Mouse (Mus musculus): ENCODE data around the gene Prrx1. TPM values are rescaled to one million over a fixed set of nuclear protein-coding genes. Genes with fewer than 3 reads are reported as not detected.

The Prrx1 gene
- polyA plus RNA-seq, 1 experiment from 2014 or later: 29.0 TPM

- H3K9me3 ChIP-seq (ENCODE audit: control insufficient read depth, low read length): no peaks in the 10 kb centered on the region
- no peaks in the 10 kb centered on the region for H3K4me1 ChIP-seq (replicated peaks; ENCODE audit: control insufficient read depth, insufficient read depth, low read length)
- H3K4me2 ChIP-seq (ENCODE audit: low read depth, low read length, severe bottlenecking): no peak overlapping the region
- WGBS: 96% methylated on average over 8 of the region's 8 CpGs
- ATAC-seq (replicated peaks; ENCODE audit: low FRiP score): no peak
- H3K36me3 ChIP-seq (ENCODE audit: control insufficient read depth, insufficient read depth, low read length): no peaks in the 10 kb centered on the region
- H3K27ac ChIP-seq (ENCODE audit: low read depth, low read length): no peak overlapping the region
- H3K9ac ChIP-seq (ENCODE audit: low read length): no peak overlapping the region
- H3K4me3 ChIP-seq (ENCODE audit: low read depth, low read length): no peak overlapping the region
- no peaks in the 10 kb centered on the region for H3K27me3 ChIP-seq (ENCODE audit: control insufficient read depth, insufficient read depth, low read length)
- DNase-seq (ENCODE audit: low spot score): no peak
These were observed 46.5 kb downstream of the Prrx1 start for GRCm38 (mm10) chr1:163266853-163267538.

DNA sequence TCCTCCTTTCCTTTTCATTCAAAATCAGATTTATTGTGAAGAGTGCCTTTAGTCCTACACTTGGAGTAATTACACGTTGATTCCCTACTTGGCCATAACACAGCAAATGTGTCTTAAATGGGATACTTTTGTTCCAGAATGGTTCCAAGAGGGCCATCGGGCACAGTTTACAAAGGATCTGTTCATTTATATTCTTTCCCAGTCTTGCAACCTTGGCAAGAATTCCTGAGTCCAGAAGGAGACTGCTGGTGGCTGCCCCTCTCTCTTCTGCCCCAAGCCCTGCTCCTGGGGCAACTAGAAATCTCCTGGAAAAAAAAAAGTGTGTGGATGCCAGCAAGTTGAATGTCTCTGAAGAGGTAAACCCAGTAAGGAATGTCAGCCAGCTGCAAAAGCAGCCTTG lies 56.2 kb downstream of the Prrx1 start:
- no peaks in the 10 kb centered on the region for H3K9me3 ChIP-seq (ENCODE audit: control insufficient read depth, low read length)
- H3K27me3 ChIP-seq (ENCODE audit: control insufficient read depth, insufficient read depth, low read length): no peaks in the 10 kb centered on the region
- H3K9ac ChIP-seq (ENCODE audit: low read length): no peak overlapping the region
- H3K27ac ChIP-seq (ENCODE audit: low read depth, low read length): no peak overlapping the region
- H3K4me1 ChIP-seq (replicated peaks; ENCODE audit: control insufficient read depth, insufficient read depth, low read length): no peaks in the 10 kb centered on the region
- H3K4me2 ChIP-seq (ENCODE audit: low read depth, low read length, severe bottlenecking): no peak overlapping the region
- H3K36me3 ChIP-seq (ENCODE audit: control insufficient read depth, insufficient read depth, low read length): no peaks in the 10 kb centered on the region; the same call in 1 of the 2 replicates
- H3K4me3 ChIP-seq (ENCODE audit: low read depth, low read length): no peak overlapping the region
- DNase-seq (ENCODE audit: low spot score) (no peak), ATAC-seq (replicated peaks; ENCODE audit: low FRiP score) (no peak)
- 75% methylated on average over 2 of the region's 2 CpGs for WGBS

DNA sequence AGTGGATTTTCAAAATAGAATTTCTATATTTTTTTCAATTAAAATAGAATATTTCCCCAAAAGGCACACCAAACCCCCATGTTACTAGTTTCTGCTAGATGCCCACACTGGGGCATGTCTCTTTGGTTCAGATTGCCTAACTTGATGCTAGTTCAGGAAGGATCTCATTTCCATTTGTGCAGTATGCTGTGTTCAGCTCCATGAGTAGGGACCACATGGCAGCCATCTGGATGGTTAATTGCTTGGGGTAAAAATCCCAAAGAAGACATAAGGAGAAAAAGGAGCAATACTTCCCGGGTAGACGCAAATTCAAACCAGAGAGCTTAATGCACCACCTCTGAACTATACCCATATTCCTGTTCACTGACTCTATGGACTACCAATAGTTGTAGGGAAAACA lies 57.6 kb downstream of the Prrx1 start:
- Histone ChIP-seq H3K9ac (ENCODE audit: low read length) (no peak overlapping the region), H3K4me1 (replicated peaks; ENCODE audit: control insufficient read depth, insufficient read depth, low read length) (no peaks in the 10 kb centered on the region), H3K27me3 (ENCODE audit: control insufficient read depth, insufficient read depth, low read length) (no peaks in the 10 kb centered on the region), H3K4me3 (ENCODE audit: low read depth, low read length) (no peak overlapping the region), H3K9me3 (ENCODE audit: control insufficient read depth, low read length) (no peaks in the 10 kb centered on the region), H3K36me3 (ENCODE audit: control insufficient read depth, insufficient read depth, low read length) (no peaks in the 10 kb centered on the region; the same call in 1 of the 2 replicates), H3K4me2 (ENCODE audit: low read depth, low read length, severe bottlenecking) (no peak overlapping the region), H3K27ac (ENCODE audit: low read depth, low read length) (no peak overlapping the region)
- DNase-seq (ENCODE audit: low spot score) (no peak), ATAC-seq (replicated peaks; ENCODE audit: low FRiP score) (no peak)
- 92% methylated on average over 2 of the region's 2 CpGs for WGBS

DNA sequence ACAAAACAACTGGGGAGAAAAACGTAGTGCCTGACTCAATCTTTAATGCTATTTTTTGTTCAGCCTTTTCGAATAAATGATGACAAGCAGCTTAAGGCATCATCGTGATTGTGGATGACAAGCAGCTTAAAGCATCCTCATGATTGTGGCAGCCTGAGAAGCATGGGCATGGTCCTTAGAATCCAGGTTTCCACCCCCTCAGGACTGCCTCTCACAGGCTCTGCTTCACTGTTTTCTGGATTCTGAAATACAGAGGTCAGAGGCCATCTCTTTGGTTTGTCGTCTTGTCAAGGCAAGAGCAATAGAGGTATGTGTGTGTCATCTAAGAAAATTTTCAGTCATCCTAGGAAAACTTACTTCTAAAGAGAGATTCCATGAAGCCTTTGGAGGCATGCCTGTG lies 60.7 kb downstream of the Prrx1 start:
- 93% methylated on average over 4 of the region's 4 CpGs for WGBS
- no peak overlapping the region for H3K9ac ChIP-seq (ENCODE audit: low read length)
- no peaks in the 10 kb centered on the region; the same call in 1 of the 2 replicates for H3K36me3 ChIP-seq (ENCODE audit: control insufficient read depth, insufficient read depth, low read length)

DNA sequence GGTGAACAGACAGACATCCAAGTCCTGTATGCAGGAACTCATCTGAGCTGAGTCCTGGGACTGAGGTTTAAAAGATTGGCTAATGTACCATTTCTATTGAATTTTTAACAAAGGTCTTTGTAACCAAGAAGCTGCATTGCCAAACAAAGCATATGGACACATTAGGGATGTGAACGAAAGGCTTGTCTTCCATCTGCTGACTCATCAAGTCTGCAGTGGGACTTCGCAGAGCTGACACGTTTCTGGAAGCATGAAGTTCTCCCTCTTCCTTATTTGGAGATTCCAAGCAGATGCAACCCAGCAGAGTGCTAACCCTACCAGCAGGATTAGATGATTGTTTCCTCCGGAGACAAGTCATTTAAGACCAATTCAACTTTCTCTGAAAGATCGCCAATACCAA lies 61.2 kb downstream of the Prrx1 start:
- ATAC-seq (replicated peaks; ENCODE audit: low FRiP score): no peak
- WGBS: 81% methylated on average over 5 of the region's 5 CpGs
- H3K27ac ChIP-seq (ENCODE audit: low read depth, low read length): no peak overlapping the region
- no peak overlapping the region for H3K9ac ChIP-seq (ENCODE audit: low read length)
- H3K4me1 ChIP-seq (replicated peaks; ENCODE audit: control insufficient read depth, insufficient read depth, low read length): no peaks in the 10 kb centered on the region
- no peak overlapping the region for H3K4me2 ChIP-seq (ENCODE audit: low read depth, low read length, severe bottlenecking)
- no peak overlapping the region for H3K4me3 ChIP-seq (ENCODE audit: low read depth, low read length)
- no peaks in the 10 kb centered on the region; the same call in 1 of the 2 replicates for H3K36me3 ChIP-seq (ENCODE audit: control insufficient read depth, insufficient read depth, low read length)
- no peaks in the 10 kb centered on the region for H3K9me3 ChIP-seq (ENCODE audit: control insufficient read depth, low read length)
- DNase-seq (ENCODE audit: low spot score): no peak
- no peaks in the 10 kb centered on the region for H3K27me3 ChIP-seq (ENCODE audit: control insufficient read depth, insufficient read depth, low read length)

More for the DNA sequence above, 60.7 kb downstream of the Prrx1 start:
- no peaks in the 10 kb centered on the region for H3K4me1 ChIP-seq (replicated peaks; ENCODE audit: control insufficient read depth, insufficient read depth, low read length)
- ATAC-seq (replicated peaks; ENCODE audit: low FRiP score) (no peak), DNase-seq (ENCODE audit: low spot score) (no peak)
- no peak overlapping the region for H3K27ac ChIP-seq (ENCODE audit: low read depth, low read length)
- H3K4me2 ChIP-seq (ENCODE audit: low read depth, low read length, severe bottlenecking): no peak overlapping the region
- H3K27me3 ChIP-seq (ENCODE audit: control insufficient read depth, insufficient read depth, low read length): no peaks in the 10 kb centered on the region
- H3K9me3 ChIP-seq (ENCODE audit: control insufficient read depth, low read length): no peaks in the 10 kb centered on the region
- H3K4me3 ChIP-seq (ENCODE audit: low read depth, low read length): no peak overlapping the region

GRCm38 (mm10) chr1:163251766-163252165 lies 61.7 kb downstream of the Prrx1 start:
- Histone ChIP-seq H3K9ac (ENCODE audit: low read length) (no peak overlapping the region), H3K4me2 (ENCODE audit: low read depth, low read length, severe bottlenecking) (no peak overlapping the region), H3K4me3 (ENCODE audit: low read depth, low read length) (no peak overlapping the region), H3K27ac (ENCODE audit: low read depth, low read length) (no peak overlapping the region), H3K27me3 (ENCODE audit: control insufficient read depth, insufficient read depth, low read length) (no peaks in the 10 kb centered on the region), H3K9me3 (ENCODE audit: control insufficient read depth, low read length) (no peaks in the 10 kb centered on the region), H3K36me3 (ENCODE audit: control insufficient read depth, insufficient read depth, low read length) (no peaks in the 10 kb centered on the region), H3K4me1 (replicated peaks; ENCODE audit: control insufficient read depth, insufficient read depth, low read length) (no peaks in the 10 kb centered on the region)
- DNase-seq (ENCODE audit: low spot score): no peak
- no peak for ATAC-seq (replicated peaks; ENCODE audit: low FRiP score)
- 79% methylated on average over 1 of the region's 1 CpGs for WGBS

- H3K4me2 ChIP-seq (ENCODE audit: low read depth, low read length, severe bottlenecking): no peak overlapping the region
- no peaks in the 10 kb centered on the region for H3K4me1 ChIP-seq (replicated peaks; ENCODE audit: control insufficient read depth, insufficient read depth, low read length)
- H3K27me3 ChIP-seq (ENCODE audit: control insufficient read depth, insufficient read depth, low read length): no peaks in the 10 kb centered on the region
- H3K36me3 ChIP-seq (ENCODE audit: control insufficient read depth, insufficient read depth, low read length): no peaks in the 10 kb centered on the region
- H3K4me3 ChIP-seq (ENCODE audit: low read depth, low read length): no peak overlapping the region
- no peak overlapping the region for H3K27ac ChIP-seq (ENCODE audit: low read depth, low read length)
- H3K9ac ChIP-seq (ENCODE audit: low read length): no peak overlapping the region
- H3K9me3 ChIP-seq (ENCODE audit: control insufficient read depth, low read length): no peaks in the 10 kb centered on the region
- WGBS: 76% methylated on average over 4 of the region's 4 CpGs
- ATAC-seq (replicated peaks; ENCODE audit: low FRiP score) (no peak), DNase-seq (ENCODE audit: low spot score) (no peak)
These were observed 74.6 kb downstream of the Prrx1 start for GRCm38 (mm10) chr1:163238950-163239349.

GRCm38 (mm10) chr1:163231230-163231629 lies 82.3 kb downstream of the Prrx1 start:
- 77% methylated on average over 3 of the region's 3 CpGs for WGBS
- H3K4me1 ChIP-seq (replicated peaks; ENCODE audit: control insufficient read depth, insufficient read depth, low read length): no peaks in the 10 kb centered on the region
- no peaks in the 10 kb centered on the region for H3K9me3 ChIP-seq (ENCODE audit: control insufficient read depth, low read length)
- ATAC-seq (replicated peaks; ENCODE audit: low FRiP score) (no peak), DNase-seq (ENCODE audit: low spot score) (no peak)
- H3K9ac ChIP-seq (ENCODE audit: low read length): no peak overlapping the region
- H3K4me2 ChIP-seq (ENCODE audit: low read depth, low read length, severe bottlenecking): no peak overlapping the region
- H3K27me3 ChIP-seq (ENCODE audit: control insufficient read depth, insufficient read depth, low read length): no peaks in the 10 kb centered on the region
- H3K27ac ChIP-seq (ENCODE audit: low read depth, low read length): no peak overlapping the region
- no peak overlapping the region for H3K4me3 ChIP-seq (ENCODE audit: low read depth, low read length)
- H3K36me3 ChIP-seq (ENCODE audit: control insufficient read depth, insufficient read depth, low read length): no peaks in the 10 kb centered on the region

DNA sequence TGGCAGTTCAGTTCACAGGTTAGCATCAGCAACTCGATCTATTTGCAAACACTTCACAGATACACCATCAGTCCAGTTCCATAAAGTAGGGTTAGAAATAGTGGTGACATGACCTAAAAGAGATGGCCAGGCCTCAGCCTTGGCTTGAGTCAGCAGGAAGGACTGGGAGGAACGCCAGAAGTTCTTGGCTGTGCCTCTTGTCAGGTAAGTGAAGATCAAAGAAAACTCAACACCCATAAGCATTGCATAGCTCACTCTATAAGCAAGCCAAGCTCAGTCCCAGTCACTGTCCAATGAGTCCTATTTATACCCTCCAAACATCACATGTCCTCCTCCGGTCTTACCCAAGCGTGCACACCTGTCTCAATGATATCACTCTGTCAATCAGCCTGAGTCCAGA lies 87.2 kb downstream of the Prrx1 start:
- Histone ChIP-seq H3K4me2 (ENCODE audit: low read depth, low read length, severe bottlenecking) (no peak overlapping the region), H3K9ac (ENCODE audit: low read length) (no peak overlapping the region), H3K4me3 (ENCODE audit: low read depth, low read length) (no peak overlapping the region), H3K36me3 (ENCODE audit: control insufficient read depth, insufficient read depth, low read length) (no peaks in the 10 kb centered on the region), H3K4me1 (replicated peaks; ENCODE audit: control insufficient read depth, insufficient read depth, low read length) (no peaks in the 10 kb centered on the region), H3K27me3 (ENCODE audit: control insufficient read depth, insufficient read depth, low read length) (no peaks in the 10 kb centered on the region), H3K9me3 (ENCODE audit: control insufficient read depth, low read length) (no peaks in the 10 kb centered on the region), H3K27ac (ENCODE audit: low read depth, low read length) (no peak overlapping the region)
- DNase-seq (ENCODE audit: low spot score) (no peak), ATAC-seq (replicated peaks; ENCODE audit: low FRiP score) (no peak)
- 92% methylated on average over 4 of the region's 4 CpGs for WGBS

All from forebrain, embryonic 11.5 days (tissue).